Mouse (Mus musculus) intestine, embryonic 15.5 days (tissue): ENCODE measurements around the gene Asb15. TPM values are rescaled to one million over a fixed set of nuclear protein-coding genes. Genes with fewer than 3 reads are reported as not detected.

Experiments used
- ATAC-seq: fragments of 200-750 bp; cut with Nextera tagmentation; 2 replicates; pipeline ENCODE4 v1.8.0; 2017; ENCODE audit warnings: moderate TSS enrichment, moderate library complexity
- H3K27ac ChIP-seq: fragments of 300-500 bp; sonication (generic); 2 replicates; pipeline ENCODE4 v1.5.1; 2015; ENCODE audit warnings: mild to moderate bottlenecking, inconsistent platforms
- H3K27me3 ChIP-seq: fragments of 300-500 bp; sonication (generic); replicated peaks from 2 replicates; pipeline ENCODE4 v1.6.1; 2015; ENCODE audit warnings: inconsistent platforms
- H3K36me3 ChIP-seq: fragments of 300-500 bp; sonication (generic); 2 replicates; pipeline ENCODE4 v1.6.1; 2015; ENCODE audit warnings: inconsistent platforms
- H3K4me1 ChIP-seq: fragments of 300-500 bp; sonication (generic); replicated peaks from 2 replicates; pipeline ENCODE4 v1.6.1; 2015; ENCODE audit warnings: inconsistent platforms
- H3K4me2 ChIP-seq: fragments of 300-500 bp; sonication (generic); replicated peaks from 2 replicates; pipeline ENCODE4 v1.6.1; 2015; ENCODE audit warnings: mild to moderate bottlenecking, inconsistent platforms
- H3K4me3 ChIP-seq: fragments of 300-500 bp; sonication (generic); replicated peaks from 2 replicates; pipeline ENCODE4 v1.5.1; 2015; ENCODE audit warnings: inconsistent platforms
- H3K9ac ChIP-seq: fragments of 300-500 bp; sonication (generic); 2 replicates; pipeline ENCODE4 v1.6.1; 2015; ENCODE audit warnings: inconsistent platforms
- H3K9me3 ChIP-seq: fragments of 300-500 bp; sonication (generic); 2 replicates; pipeline ENCODE4 v1.6.1; 2016; ENCODE audit warnings: inconsistent platforms
- WGBS: fragments of 180-500 bp; shearing (Covaris S2); methylation state at CpG from one replicate; pipeline ENCODE4 v1.1.7; 2015; 5-methylcytosine and 5-hydroxymethylcytosine counted together
- polyA plus RNA-seq: library from polyadenylated mRNA; unstranded; fragments of >200 nt; fragmentation: Nextera tagmentation; extraction: Ambion mirVana; gene quantifications from 2 replicates; pipeline ENCODE4 v1.2.1, GENCODE M21; 2015

The Asb15 gene
- polyA plus RNA-seq, 1 experiment from 2014 or later: not detected

GRCm38 (mm10) chr6:24570278-24570677 is 42.3 kb downstream of the Asb15 start:
- H3K36me3 ChIP-seq: no peaks in the 10 kb centered on the region
- WGBS: 67% methylated on average over 11 of the region's 11 CpGs
- H3K9ac ChIP-seq: no peak overlapping the region
- no peaks in the 10 kb centered on the region for H3K27me3 ChIP-seq
- no peak for ATAC-seq
- no peak overlapping the region for H3K4me2 ChIP-seq
- no peaks in the 10 kb centered on the region for H3K4me1 ChIP-seq
- H3K9me3 ChIP-seq: no peaks in the 10 kb centered on the region
- no peak overlapping the region for H3K27ac ChIP-seq
- H3K4me3 ChIP-seq: no peak overlapping the region

DNA sequence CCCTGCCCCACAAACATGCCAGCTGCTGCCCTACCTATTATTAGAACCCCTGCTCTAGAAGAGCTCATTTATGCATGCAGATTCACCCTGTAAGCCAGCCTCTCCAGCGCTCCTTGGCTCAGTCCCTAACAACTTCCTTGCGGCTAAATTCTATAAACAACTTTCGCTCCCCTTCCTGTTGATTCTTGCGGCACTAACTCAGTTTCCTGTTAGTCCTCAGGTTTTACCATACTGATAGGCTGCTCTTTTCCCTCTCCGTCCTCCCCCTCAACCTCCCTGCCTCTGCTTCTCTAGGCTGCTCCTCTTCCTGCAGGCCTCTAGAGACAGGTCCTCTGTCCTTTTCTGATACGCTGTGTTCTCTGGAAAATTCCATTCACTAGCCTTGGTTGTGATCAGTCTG is 43.2 kb downstream of the Asb15 start:
- ATAC-seq: 0 out of 2 replicates have a peak, but pooled peaks have one; percentile 39
- no peaks in the 10 kb centered on the region for H3K9me3 ChIP-seq
- H3K4me2 ChIP-seq: no peak overlapping the region
- no peak overlapping the region for H3K9ac ChIP-seq
- no peak overlapping the region for H3K27ac ChIP-seq
- WGBS: 52% methylated on average over 6 of the region's 6 CpGs
- H3K36me3 ChIP-seq: no peaks in the 10 kb centered on the region
- no peak overlapping the region for H3K4me3 ChIP-seq
- no peaks in the 10 kb centered on the region for H3K4me1 ChIP-seq
- H3K27me3 ChIP-seq: no peaks in the 10 kb centered on the region

DNA sequence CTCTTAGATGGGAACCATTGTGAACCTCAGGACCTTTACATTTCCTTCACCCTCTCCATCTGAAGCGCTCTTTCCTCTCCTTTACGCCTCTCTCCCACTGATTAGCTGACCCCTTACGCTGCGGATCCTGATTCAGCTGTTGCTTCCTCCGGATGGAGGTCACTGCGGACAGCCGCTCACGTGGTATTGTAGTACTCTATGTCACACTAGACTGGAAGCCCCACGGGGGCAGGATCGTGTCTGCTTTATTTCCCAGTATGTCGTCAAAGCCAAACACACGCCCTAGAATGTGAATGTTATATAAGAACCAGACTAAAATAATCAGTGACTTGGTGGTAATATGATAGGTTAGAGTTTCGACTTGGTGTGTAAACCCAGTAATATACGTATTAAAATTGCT is 44.5 kb downstream of the Asb15 start:
- Histone ChIP-seq H3K4me2 (no peak overlapping the region), H3K27ac (no peak overlapping the region), H3K4me3 (no peak overlapping the region), H3K27me3 (no peaks in the 10 kb centered on the region), H3K9ac (no peak overlapping the region), H3K9me3 (no peaks in the 10 kb centered on the region), H3K4me1 (no peaks in the 10 kb centered on the region), H3K36me3 (no peaks in the 10 kb centered on the region)
- no peak for ATAC-seq
- WGBS: 87% methylated on average over 14 of the region's 14 CpGs

- Histone ChIP-seq H3K36me3 (no peaks in the 10 kb centered on the region), H3K27ac (no peak overlapping the region), H3K9me3 (no peaks in the 10 kb centered on the region), H3K4me3 (no peak overlapping the region), H3K27me3 (no peaks in the 10 kb centered on the region), H3K4me2 (no peak overlapping the region), H3K4me1 (no peaks in the 10 kb centered on the region), H3K9ac (no peak overlapping the region)
- ATAC-seq: no peak
These were observed 45.4 kb downstream of the Asb15 start for GRCm38 (mm10) chr6:24573319-24573718.

- no peaks in the 10 kb centered on the region for H3K27me3 ChIP-seq
- no peak overlapping the region for H3K4me3 ChIP-seq
- no peaks in the 10 kb centered on the region for H3K9me3 ChIP-seq
- no peak for ATAC-seq
- H3K4me2 ChIP-seq: no peak overlapping the region
- H3K27ac ChIP-seq: no peak overlapping the region
- WGBS: 74% methylated on average over 3 of the region's 3 CpGs
- H3K9ac ChIP-seq: no peak overlapping the region
- H3K36me3 ChIP-seq: no peaks in the 10 kb centered on the region
- H3K4me1 ChIP-seq: no peaks in the 10 kb centered on the region
These were observed 55.5 kb downstream of the Asb15 start for GRCm38 (mm10) chr6:24583456-24583855.

GRCm38 (mm10) chr6:24585431-24586310 is 57.7 kb downstream of the Asb15 start:
- WGBS: 39% methylated on average over 10 of the region's 10 CpGs
- H3K9me3 ChIP-seq: no peaks in the 10 kb centered on the region
- no peaks in the 10 kb centered on the region for H3K27me3 ChIP-seq
- peak; percentile 36; the same call in 1 of the 2 replicates for ATAC-seq
- 0 out of 2 replicates have a peak overlapping the region, but pooled peaks have one; percentile 9 for H3K4me2 ChIP-seq
- no peaks in the 10 kb centered on the region for H3K4me1 ChIP-seq
- H3K9ac ChIP-seq: no peak overlapping the region
- no peaks in the 10 kb centered on the region for H3K36me3 ChIP-seq
- H3K27ac ChIP-seq: no peak overlapping the region
- H3K4me3 ChIP-seq: no peak overlapping the region

DNA sequence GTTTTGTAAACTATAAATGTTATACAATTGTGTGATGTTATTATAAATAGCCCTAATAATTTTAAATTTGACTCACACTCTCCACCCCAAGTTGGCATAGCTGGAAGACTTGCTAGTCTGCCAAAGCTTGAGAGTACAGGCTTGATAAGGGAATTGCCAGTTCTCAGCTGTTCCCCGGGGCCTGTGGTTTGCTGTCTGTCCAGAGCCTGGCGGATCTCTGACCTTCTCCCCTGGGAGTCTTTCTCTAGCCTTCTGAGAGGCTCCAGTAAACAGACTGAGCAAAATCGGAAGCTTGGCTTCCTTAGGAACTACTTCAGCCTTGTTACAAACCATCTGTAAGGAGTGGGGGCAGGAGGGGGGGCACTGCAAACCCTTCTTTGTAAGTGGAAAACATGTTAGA is 58.9 kb downstream of the Asb15 start:
- Histone ChIP-seq H3K4me3 (no peak overlapping the region), H3K9ac (no peak overlapping the region), H3K9me3 (no peaks in the 10 kb centered on the region), H3K36me3 (no peaks in the 10 kb centered on the region), H3K4me2 (no peak overlapping the region), H3K27me3 (no peaks in the 10 kb centered on the region), H3K4me1 (no peaks in the 10 kb centered on the region), H3K27ac (no peak overlapping the region)
- WGBS: 26% methylated on average over 3 of the region's 3 CpGs
- ATAC-seq: peak; percentile 49

- no peaks in the 10 kb centered on the region for H3K27me3 ChIP-seq
- no peaks in the 10 kb centered on the region for H3K4me1 ChIP-seq
- H3K27ac ChIP-seq: no peak overlapping the region
- no peaks in the 10 kb centered on the region for H3K36me3 ChIP-seq
- no peaks in the 10 kb centered on the region for H3K9me3 ChIP-seq
- no peak for ATAC-seq
- H3K9ac ChIP-seq: no peak overlapping the region
- H3K4me2 ChIP-seq: no peak overlapping the region
- no peak overlapping the region for H3K4me3 ChIP-seq
- WGBS: 86% methylated on average over 5 of the region's 5 CpGs
These were observed 62.3 kb downstream of the Asb15 start for GRCm38 (mm10) chr6:24590282-24590681.

- Histone ChIP-seq H3K36me3 (no peaks in the 10 kb centered on the region), H3K9ac (no peak overlapping the region), H3K9me3 (no peaks in the 10 kb centered on the region), H3K4me2 (no peak overlapping the region), H3K4me1 (no peaks in the 10 kb centered on the region), H3K27me3 (no peaks in the 10 kb centered on the region), H3K27ac (no peak overlapping the region), H3K4me3 (no peak overlapping the region)
- WGBS: 42% methylated on average over 10 of the region's 10 CpGs
- ATAC-seq: no peak
These were observed 63.7 kb downstream of the Asb15 start for GRCm38 (mm10) chr6:24591525-24592218.

- 81% methylated on average over 10 of the region's 10 CpGs for WGBS
- Histone ChIP-seq H3K9ac (no peak within 1 kb of the TSS), H3K36me3 (no peaks in the 10 kb centered on the region), H3K27me3 (no peaks in the 10 kb centered on the region), H3K27ac (no peak within 1 kb of the TSS), H3K4me1 (no peaks in the 10 kb centered on the region), H3K9me3 (no peaks in the 10 kb centered on the region), H3K4me3 (no peak within 1 kb of the TSS), H3K4me2 (no peak within 1 kb of the TSS)
- ATAC-seq: no peak
These were observed 69.6 kb downstream of the Asb15 start, which contains the start of gene Lmod2 for GRCm38 (mm10) chr6:24597500-24597899. TSS of gene Lmod2 (plus strand) at chr6:24597762.

DNA sequence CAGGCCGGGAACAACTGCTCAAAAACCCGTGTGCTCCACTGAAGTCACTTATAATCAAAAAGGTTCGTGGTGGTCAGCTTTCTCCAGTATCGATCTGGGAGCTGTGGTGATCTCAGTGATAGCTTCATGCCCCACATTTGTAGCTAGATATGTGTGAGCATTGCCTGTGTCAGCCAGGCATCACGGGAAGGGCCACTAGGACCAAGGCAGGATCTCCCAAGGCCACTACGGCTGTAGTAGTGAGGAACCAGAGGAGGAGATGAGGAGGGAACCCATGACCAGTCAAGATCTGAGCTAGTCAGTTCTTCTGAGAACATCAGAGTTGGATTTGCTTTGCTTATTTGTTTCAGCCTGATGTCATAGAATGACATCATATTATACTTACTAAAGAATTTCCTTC is 71.2 kb downstream of the Asb15 start:
- Histone ChIP-seq H3K4me3 (no peak overlapping the region), H3K9me3 (no peaks in the 10 kb centered on the region), H3K4me2 (no peak overlapping the region), H3K9ac (no peak overlapping the region), H3K27ac (no peak overlapping the region), H3K36me3 (no peaks in the 10 kb centered on the region), H3K27me3 (no peaks in the 10 kb centered on the region), H3K4me1 (no peaks in the 10 kb centered on the region)
- WGBS: 92% methylated on average over 6 of the region's 6 CpGs
- no peak for ATAC-seq

DNA sequence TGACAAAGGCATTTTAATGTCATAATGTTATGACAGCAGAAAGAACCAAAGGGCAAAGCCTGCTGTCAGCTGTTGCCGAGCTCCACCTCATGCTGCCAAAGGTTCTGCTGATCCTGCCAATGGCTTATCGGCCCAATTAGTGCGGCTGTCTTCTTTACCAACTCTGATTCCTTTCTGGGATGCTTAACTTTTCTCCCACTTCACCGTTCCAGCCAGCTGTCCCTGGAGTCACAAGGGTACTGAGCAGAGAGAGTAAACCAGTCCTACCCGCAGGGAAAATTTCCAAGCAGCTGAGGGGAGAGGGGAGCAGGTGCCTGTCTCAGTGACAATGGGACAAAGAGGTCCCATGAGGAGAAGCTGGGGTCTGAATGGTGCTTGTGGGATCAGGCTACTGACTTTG is 71.7 kb downstream of the Asb15 start:
- H3K4me3 ChIP-seq: no peak overlapping the region
- no peaks in the 10 kb centered on the region for H3K4me1 ChIP-seq
- no peaks in the 10 kb centered on the region for H3K27me3 ChIP-seq
- no peak overlapping the region for H3K9ac ChIP-seq
- no peak overlapping the region for H3K27ac ChIP-seq
- no peaks in the 10 kb centered on the region for H3K36me3 ChIP-seq
- WGBS: 87% methylated on average over 5 of the region's 5 CpGs
- no peaks in the 10 kb centered on the region for H3K9me3 ChIP-seq
- no peak overlapping the region for H3K4me2 ChIP-seq
- no peak for ATAC-seq
